Mouse (Mus musculus) heart, embryonic 16.5 days (tissue): ENCODE measurements around the gene Lrrc52. TPM values are rescaled to one million over a fixed set of nuclear protein-coding genes. Genes with fewer than 3 reads are reported as not detected.

Source experiments
- ATAC-seq: fragments of 200-750 bp; cut with Nextera tagmentation; replicated peaks from 2 replicates; pipeline ENCODE4 v1.8.0; 2017; ENCODE audit warnings: moderate number of reproducible peaks; ENCODE audit not compliant: insufficient read depth, low FRiP score; ENCODE audit errors: extremely low read depth
- H3K27ac ChIP-seq: fragments of 300-500 bp; sonication (generic); 2 replicates; pipeline ENCODE4 v1.5.1; 2014; ENCODE audit warnings: mild to moderate bottlenecking, low read length, control low read depth, moderate library complexity
- H3K27me3 ChIP-seq: fragments of 300-500 bp; sonication (generic); 2 replicates; pipeline ENCODE4 v1.6.1; 2014; ENCODE audit warnings: low read length, mixed read lengths; ENCODE audit not compliant: control insufficient read depth, insufficient read depth
- H3K36me3 ChIP-seq: fragments of 300-500 bp; sonication (generic); 2 replicates; pipeline ENCODE4 v1.6.1; 2014; ENCODE audit not compliant: control insufficient read depth, insufficient read depth
- H3K4me1 ChIP-seq: fragments of 300-500 bp; sonication (generic); 2 replicates; pipeline ENCODE4 v1.6.1; 2014; ENCODE audit warnings: low read length, mixed read lengths; ENCODE audit not compliant: control insufficient read depth, insufficient read depth
- H3K4me2 ChIP-seq: fragments of 300-500 bp; sonication (generic); 2 replicates; pipeline ENCODE4 v1.6.1; 2014; ENCODE audit warnings: low read depth, mild to moderate bottlenecking, control low read depth, low read length
- H3K4me3 ChIP-seq: fragments of 300-500 bp; sonication (generic); 2 replicates; pipeline ENCODE4 v1.5.1; 2014; ENCODE audit warnings: mild to moderate bottlenecking, control low read depth, low read length
- H3K9ac ChIP-seq: fragments of 300-500 bp; sonication (generic); 2 replicates; pipeline ENCODE4 v1.6.1; 2014; ENCODE audit warnings: low read length, control low read depth
- H3K9me3 ChIP-seq: fragments of 300-500 bp; sonication (generic); replicated peaks from 2 replicates; pipeline ENCODE4 v1.6.1; 2016; ENCODE audit warnings: low read length; ENCODE audit not compliant: control insufficient read depth
- WGBS: fragments of 180-500 bp; shearing (Covaris S2); extraction: QIAGEN DNeasy Blood & Tissue Kit; methylation state at CpG from one replicate; pipeline ENCODE4 v1.1.7; 2014; 5-methylcytosine and 5-hydroxymethylcytosine counted together
- polyA plus RNA-seq: library from polyadenylated mRNA; unstranded; fragments of >200 nt; fragmentation: Nextera tagmentation; extraction: Ambion mirVana; gene quantifications from 2 replicates; pipeline ENCODE4 v1.2.1, GENCODE M21; 2015

Gene Lrrc52
- polyA plus RNA-seq, 1 experiment from 2014 or later = not detected

DNA sequence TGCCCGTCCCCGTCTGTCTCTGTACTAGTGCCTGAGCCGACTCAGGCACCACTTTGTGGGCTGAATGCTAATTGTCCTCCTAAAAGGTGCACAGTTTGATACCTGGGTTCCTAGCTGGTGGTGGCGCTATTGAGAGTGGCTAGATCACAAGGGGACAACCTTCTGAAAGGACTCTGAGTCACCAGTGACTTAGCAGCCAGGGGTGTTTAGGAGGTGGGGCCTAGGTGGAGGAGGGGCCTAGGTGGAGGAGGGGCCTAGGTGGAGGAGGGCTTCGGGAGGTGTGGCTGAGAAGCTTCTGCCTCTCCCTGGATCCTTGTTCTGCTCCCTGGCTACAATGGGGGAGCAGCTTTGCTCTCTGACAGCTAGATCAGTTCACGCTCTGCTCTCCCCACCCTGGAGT lies 20.1 kb downstream of the Lrrc52 start:
- Histone ChIP-seq H3K27me3 (no peaks in the 10 kb centered on the region), H3K9me3 (no peaks in the 10 kb centered on the region), H3K9ac (no peak overlapping the region), H3K27ac (no peak overlapping the region), H3K36me3 (no peaks in the 10 kb centered on the region), H3K4me1 (no peaks in the 10 kb centered on the region), H3K4me3 (no peak overlapping the region), H3K4me2 (no peak overlapping the region)
- WGBS = 83% methylated on average over 6 of the region's 6 CpGs
- no peak for ATAC-seq

DNA sequence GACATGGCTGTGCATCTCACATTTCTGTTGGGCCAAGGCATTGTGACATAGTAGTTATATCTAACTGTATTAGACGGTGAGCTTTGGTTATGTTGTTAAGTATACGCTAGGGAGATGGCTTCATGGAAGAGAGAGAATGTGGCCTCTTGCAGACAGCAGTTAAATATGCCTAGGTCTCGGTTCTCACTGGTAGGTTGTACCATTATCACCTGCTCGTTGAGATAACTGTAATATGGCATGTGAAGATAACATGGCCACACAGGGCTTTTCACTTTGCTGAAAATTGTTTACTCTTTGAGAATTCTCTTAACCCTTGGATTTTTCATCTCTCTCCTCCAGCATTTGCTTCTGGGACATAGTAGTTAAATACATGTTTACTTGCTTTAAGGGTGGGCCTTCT lies 21.4 kb downstream of the Lrrc52 start:
- Histone ChIP-seq H3K36me3 (no peaks in the 10 kb centered on the region), H3K4me3 (no peak overlapping the region), H3K27ac (no peak overlapping the region), H3K4me2 (no peak overlapping the region), H3K9me3 (no peaks in the 10 kb centered on the region), H3K27me3 (no peaks in the 10 kb centered on the region), H3K9ac (no peak overlapping the region), H3K4me1 (no peaks in the 10 kb centered on the region)
- no peak for ATAC-seq
- WGBS = 66% methylated on average over 4 of the region's 4 CpGs

DNA sequence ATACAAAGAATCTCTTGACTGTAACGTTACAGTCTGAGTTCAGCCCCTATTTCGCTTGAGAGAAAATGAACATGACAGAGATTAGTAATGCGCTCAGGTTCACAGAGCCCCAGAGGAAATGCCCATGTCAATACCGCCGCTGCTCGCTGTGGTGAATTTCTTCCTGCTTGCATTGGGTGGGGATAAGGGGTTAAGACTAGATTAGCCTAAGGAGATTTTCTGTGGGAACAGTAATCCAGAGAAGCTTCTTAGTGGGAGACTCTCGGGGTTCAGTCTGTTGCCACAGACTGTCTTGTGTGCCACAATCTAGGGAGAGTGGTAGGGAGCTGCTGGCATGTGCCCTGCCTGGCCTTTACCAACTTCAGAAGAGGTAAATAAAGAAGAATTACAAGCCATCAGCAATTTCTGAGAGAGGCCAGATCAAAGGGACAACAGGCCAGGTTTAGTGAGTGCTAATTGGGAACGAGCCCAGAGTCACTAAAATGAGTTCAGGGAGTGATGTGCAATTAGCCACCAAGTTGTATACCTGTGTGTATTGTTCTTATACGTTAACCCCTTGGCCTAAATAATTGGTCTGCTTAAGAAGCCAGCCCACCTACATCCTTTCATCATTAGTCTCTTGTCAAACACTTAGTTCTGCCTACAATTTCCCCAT lies 28.2 kb downstream of the Lrrc52 start:
- Histone ChIP-seq H3K27ac (no peak overlapping the region), H3K4me1 (no peaks in the 10 kb centered on the region), H3K9me3 (no peaks in the 10 kb centered on the region), H3K36me3 (no peaks in the 10 kb centered on the region), H3K4me2 (no peak overlapping the region), H3K9ac (no peak overlapping the region), H3K4me3 (no peak overlapping the region), H3K27me3 (no peaks in the 10 kb centered on the region)
- ATAC-seq = no peak
- WGBS = 63% methylated on average over 9 of the region's 9 CpGs

DNA sequence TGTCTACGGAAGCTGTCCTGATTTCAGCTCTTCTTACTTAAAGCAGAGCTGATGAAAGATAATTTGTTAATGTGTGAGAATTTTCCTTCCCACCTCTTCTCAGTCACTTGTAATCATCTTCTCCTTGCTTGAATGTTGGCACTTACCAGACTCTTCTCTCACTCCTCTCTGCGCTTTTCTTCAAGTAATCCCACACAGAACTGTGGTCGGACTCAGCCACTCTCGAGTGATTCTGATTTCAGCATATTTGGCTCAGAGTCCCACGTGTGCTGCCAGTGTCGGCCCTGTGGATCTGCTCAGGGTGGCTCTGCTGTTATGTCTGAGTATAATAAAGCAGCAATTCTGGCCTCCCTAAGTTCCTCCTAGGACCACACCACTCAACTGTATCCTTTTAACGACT lies 29.5 kb downstream of the Lrrc52 start:
- no peaks in the 10 kb centered on the region for H3K9me3 ChIP-seq
- no peak for ATAC-seq
- H3K27ac ChIP-seq = no peak overlapping the region
- no peaks in the 10 kb centered on the region for H3K4me1 ChIP-seq
- no peak overlapping the region for H3K9ac ChIP-seq
- no peak overlapping the region for H3K4me2 ChIP-seq
- no peak overlapping the region for H3K4me3 ChIP-seq
- 71% methylated on average over 7 of the region's 7 CpGs for WGBS
- H3K27me3 ChIP-seq = no peaks in the 10 kb centered on the region
- H3K36me3 ChIP-seq = no peaks in the 10 kb centered on the region

DNA sequence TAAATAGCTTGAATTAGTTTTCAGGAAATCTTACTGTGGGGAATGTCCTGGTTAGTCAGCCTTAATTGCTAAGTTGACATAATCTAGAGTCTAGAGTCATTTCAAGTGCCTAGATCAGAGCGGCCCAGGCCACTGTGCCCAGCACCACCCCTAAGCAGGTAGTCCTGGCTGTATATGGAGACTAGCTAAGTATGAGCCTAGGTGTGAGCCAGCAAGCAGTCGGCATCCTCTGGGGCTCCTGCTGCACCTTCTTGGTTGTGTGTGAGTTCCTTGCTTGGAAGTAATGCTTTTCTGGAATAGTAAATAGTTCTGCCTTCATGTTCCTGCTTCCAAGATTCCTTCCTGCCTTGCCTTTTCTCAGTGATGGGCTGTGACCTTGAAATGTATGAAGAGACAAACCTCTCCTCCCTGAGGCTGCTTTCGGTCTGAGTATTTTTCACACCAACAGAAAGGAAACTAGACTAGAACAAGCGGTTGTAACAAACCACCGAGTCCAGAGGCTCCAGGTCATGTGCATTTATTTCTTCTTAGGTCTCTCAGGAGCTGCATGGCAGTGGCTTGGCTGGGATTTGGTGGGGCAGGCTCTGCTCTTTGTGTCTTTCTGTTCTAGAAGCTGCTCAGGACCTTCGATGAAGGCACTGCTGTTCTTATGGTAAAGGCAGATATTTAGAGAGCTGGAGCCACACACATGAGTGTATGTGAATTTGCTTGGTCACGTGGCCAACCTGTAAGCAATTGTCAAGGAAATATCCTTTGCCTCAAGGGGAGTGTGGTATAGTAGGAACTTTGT lies 30.2 kb downstream of the Lrrc52 start:
- no peaks in the 10 kb centered on the region for H3K4me1 ChIP-seq
- no peaks in the 10 kb centered on the region for H3K36me3 ChIP-seq
- no peak for ATAC-seq
- no peak overlapping the region for H3K9ac ChIP-seq
- no peaks in the 10 kb centered on the region for H3K9me3 ChIP-seq
- no peak overlapping the region for H3K4me3 ChIP-seq
- H3K27me3 ChIP-seq = no peaks in the 10 kb centered on the region
- no peak overlapping the region for H3K4me2 ChIP-seq
- no peak overlapping the region for H3K27ac ChIP-seq
- 79% methylated on average over 7 of the region's 7 CpGs for WGBS

DNA sequence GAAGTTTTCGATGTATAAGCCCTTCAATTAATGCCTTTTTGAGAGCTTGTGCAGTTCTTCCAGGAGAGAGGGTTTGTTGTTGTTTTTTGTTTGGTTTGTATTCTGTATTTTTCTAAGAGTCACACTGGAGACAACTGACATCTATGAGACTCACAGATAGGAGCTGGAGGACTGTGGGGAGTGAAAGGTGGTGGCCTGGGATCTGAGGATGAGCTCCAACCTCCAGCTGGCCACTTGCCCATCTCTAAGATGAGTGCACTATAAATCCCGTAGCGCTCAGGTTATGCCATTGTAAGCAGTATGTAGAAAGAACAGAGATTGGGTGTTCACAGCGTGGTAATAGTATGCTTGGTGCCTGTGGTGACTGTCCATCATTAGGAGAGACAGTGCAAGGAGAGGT lies 31.6 kb downstream of the Lrrc52 start:
- no peaks in the 10 kb centered on the region for H3K9me3 ChIP-seq
- no peak for ATAC-seq
- H3K9ac ChIP-seq = no peak overlapping the region
- H3K4me2 ChIP-seq = no peak overlapping the region
- H3K4me3 ChIP-seq = no peak overlapping the region
- no peak overlapping the region for H3K27ac ChIP-seq
- no peaks in the 10 kb centered on the region for H3K27me3 ChIP-seq
- 81% methylated on average over 4 of the region's 4 CpGs for WGBS
- no peaks in the 10 kb centered on the region for H3K36me3 ChIP-seq
- no peaks in the 10 kb centered on the region for H3K4me1 ChIP-seq

DNA sequence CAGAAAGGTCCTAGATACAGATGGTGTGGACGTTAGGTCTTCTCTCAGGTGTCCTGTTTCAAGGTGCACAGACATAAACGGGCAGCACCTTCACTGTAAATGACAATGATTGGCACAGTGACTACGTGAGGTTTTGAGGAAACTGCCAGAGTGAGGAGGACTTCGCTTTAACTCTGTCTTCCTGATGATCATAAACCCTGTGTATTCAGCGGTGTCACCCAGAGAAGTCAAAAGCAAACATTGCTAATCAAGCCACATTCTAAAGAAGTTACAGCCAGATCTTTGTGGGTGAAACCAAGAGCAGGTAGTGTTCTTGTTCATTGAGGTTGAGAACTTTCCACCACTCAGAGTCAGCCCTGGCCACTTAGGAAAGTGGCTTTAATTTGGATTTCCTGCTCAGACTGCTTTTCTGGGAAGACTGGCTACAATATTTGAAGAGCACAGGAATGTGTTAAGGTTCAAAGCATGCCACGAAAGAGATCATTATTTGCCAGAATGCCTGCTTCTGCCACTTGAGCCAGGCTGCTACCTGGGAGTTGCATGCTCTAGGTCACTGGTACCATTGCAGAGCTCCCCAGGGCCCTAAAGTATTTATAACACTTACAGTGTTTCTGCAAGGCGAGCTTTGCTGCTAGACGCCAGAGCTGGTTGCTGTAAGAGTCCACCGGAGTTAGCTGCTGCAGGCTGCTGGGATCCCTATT lies 35.5 kb downstream of the Lrrc52 start:
- no peaks in the 10 kb centered on the region for H3K4me1 ChIP-seq
- H3K9me3 ChIP-seq = no peaks in the 10 kb centered on the region
- ATAC-seq = no peak
- H3K36me3 ChIP-seq = no peaks in the 10 kb centered on the region
- 58% methylated on average over 9 of the region's 9 CpGs for WGBS
- no peak overlapping the region for H3K4me2 ChIP-seq
- H3K27me3 ChIP-seq = 0 out of 2 replicates have a peak, but pooled peaks cover 3% of the 10 kb centered on the region
- H3K9ac ChIP-seq = no peak overlapping the region
- no peak overlapping the region for H3K4me3 ChIP-seq
- H3K27ac ChIP-seq = no peak overlapping the region

DNA sequence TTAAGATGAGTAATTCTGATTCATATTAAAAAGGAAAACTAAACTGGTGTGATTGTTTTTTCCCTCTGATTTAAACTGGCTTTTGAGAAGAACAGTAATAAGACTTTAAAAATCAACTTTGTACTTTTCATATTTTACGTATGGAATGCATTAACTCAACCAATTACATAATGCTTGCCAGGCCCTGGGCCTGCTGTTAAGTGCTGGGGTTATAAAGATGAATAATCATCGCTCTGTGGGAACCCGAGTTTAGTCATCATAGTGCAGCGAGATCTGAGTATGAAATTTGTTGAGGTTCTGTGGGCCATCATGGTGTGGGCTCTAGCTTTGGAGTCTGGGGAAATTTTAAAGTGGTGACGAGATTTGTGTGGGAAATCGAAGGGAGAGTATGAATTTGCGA lies 39.9 kb downstream of the Lrrc52 start:
- WGBS = 82% methylated on average over 7 of the region's 7 CpGs
- no peak overlapping the region for H3K4me2 ChIP-seq
- H3K4me1 ChIP-seq = peaks cover 17% of the 10 kb centered on the region
- no peaks in the 10 kb centered on the region for H3K36me3 ChIP-seq
- no peak overlapping the region for H3K9ac ChIP-seq
- H3K27ac ChIP-seq = no peak overlapping the region
- no peak for ATAC-seq
- 0 out of 2 replicates have a peak, but pooled peaks cover 3% of the 10 kb centered on the region for H3K27me3 ChIP-seq
- no peaks in the 10 kb centered on the region for H3K9me3 ChIP-seq
- no peak overlapping the region for H3K4me3 ChIP-seq

DNA sequence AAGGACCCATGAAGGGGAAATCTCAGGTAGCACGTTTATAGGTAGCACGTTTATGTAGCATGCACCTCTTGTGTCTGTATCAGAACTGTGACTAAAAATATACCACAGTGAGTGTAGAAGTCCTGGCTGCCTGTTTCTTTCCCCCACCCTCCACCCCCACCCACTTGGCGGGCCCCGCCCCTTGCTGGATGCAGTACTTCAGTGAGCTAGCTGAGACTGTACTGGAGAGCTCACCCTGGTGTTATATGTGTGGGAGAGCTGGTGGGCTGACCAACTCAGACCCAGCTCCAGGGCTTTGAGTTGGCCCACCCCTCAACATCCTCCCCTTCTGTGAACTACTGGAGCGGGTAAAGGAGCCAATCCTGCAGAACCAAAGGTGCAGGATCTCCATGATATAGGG lies 41.0 kb downstream of the Lrrc52 start:
- Histone ChIP-seq H3K27me3 (0 out of 2 replicates have a peak, but pooled peaks cover 3% of the 10 kb centered on the region), H3K4me1 (peaks cover 17% of the 10 kb centered on the region), H3K9me3 (no peaks in the 10 kb centered on the region), H3K4me2 (no peak overlapping the region), H3K27ac (no peak overlapping the region), H3K4me3 (no peak overlapping the region), H3K36me3 (no peaks in the 10 kb centered on the region), H3K9ac (no peak overlapping the region)
- WGBS = 54% methylated on average over 5 of the region's 5 CpGs
- peak; percentile 77 for ATAC-seq
